Mouse (Mus musculus) heart, postnatal 0 days (tissue): ENCODE measurements around the gene 1700069L16Rik.

Source experiments
- CTCF ChIP-seq: IDR thresholded peaks from 2 replicates; pipeline ENCODE4 v1.5.1; 2016; ENCODE audit warnings: antibody characterized with exemption, control low read depth, low read depth
- EP300 ChIP-seq: IDR thresholded peaks from 2 replicates; pipeline ENCODE4 v1.6.1; 2016; ENCODE audit warnings: antibody characterized with exemption, low read depth

- TF ChIP-seq EP300 (no peak), CTCF (no peak)
These were observed 30.2 kb downstream of the 1700069L16Rik start for GRCm38 (mm10) chr5:113694415-113694814.
